Mouse (Mus musculus) hindbrain, embryonic 14.5 days (tissue): ENCODE data around the gene Trp53rkb. TPM values are rescaled to one million over a fixed set of nuclear protein-coding genes. Genes with fewer than 3 reads are reported as not detected.

Experiments
- ATAC-seq: fragments of 200-750 bp; cut with Nextera tagmentation; 2 replicates; pipeline ENCODE4 v1.8.0; 2017; ENCODE audit warnings: moderate number of reproducible peaks, mild to moderate bottlenecking, moderate TSS enrichment, moderate library complexity; ENCODE audit not compliant: low FRiP score
- DNase-seq: peaks from one replicate; pipeline ENCODE4 v3.0.0-alpha.2; 2015; ENCODE audit warnings: low spot score
- H3K27ac ChIP-seq: fragments of 300-500 bp; sonication (generic); 2 replicates; pipeline ENCODE4 v1.5.1; 2014; ENCODE audit warnings: mild to moderate bottlenecking, moderate library complexity
- H3K27me3 ChIP-seq: fragments of 300-500 bp; sonication (generic); 2 replicates; pipeline ENCODE4 v1.6.1; 2014; ENCODE audit warnings: mild to moderate bottlenecking, low read length, mixed read lengths; ENCODE audit not compliant: control insufficient read depth, insufficient read depth
- H3K36me3 ChIP-seq: fragments of 300-500 bp; sonication (generic); replicated peaks from 2 replicates; pipeline ENCODE4 v1.6.1; 2014; ENCODE audit not compliant: control insufficient read depth, insufficient read depth
- H3K4me1 ChIP-seq: fragments of 300-500 bp; sonication (generic); replicated peaks from 2 replicates; pipeline ENCODE4 v1.6.1; 2014; ENCODE audit warnings: antibody characterized with exemption, low read length, mixed read lengths; ENCODE audit not compliant: control insufficient read depth, insufficient read depth
- H3K4me2 ChIP-seq: fragments of 300-500 bp; sonication (generic); replicated peaks from 2 replicates; pipeline ENCODE4 v1.6.1; 2014; ENCODE audit warnings: mild to moderate bottlenecking, moderate library complexity
- H3K4me3 ChIP-seq: fragments of 300-500 bp; sonication (generic); replicated peaks from 2 replicates; pipeline ENCODE4 v1.5.1; 2014; ENCODE audit warnings: mild to moderate bottlenecking, low read length
- H3K9ac ChIP-seq: fragments of 300-500 bp; sonication (generic); 2 replicates; pipeline ENCODE4 v1.6.1; 2014
- H3K9me3 ChIP-seq: fragments of 300-500 bp; sonication (generic); 2 replicates; pipeline ENCODE4 v1.6.1; 2016; ENCODE audit warnings: low read length; ENCODE audit not compliant: control insufficient read depth
- WGBS: fragments of 180-500 bp; shearing (Covaris S2); extraction: QIAGEN DNeasy Blood & Tissue Kit; methylation state at CpG from one replicate; pipeline ENCODE4 v1.1.7; 2014; 5-methylcytosine and 5-hydroxymethylcytosine counted together
- polyA plus RNA-seq: library from polyadenylated mRNA; unstranded; fragments of >200 nt; fragmentation: Nextera tagmentation; extraction: Ambion mirVana; gene quantifications from 2 replicates; pipeline ENCODE4 v1.2.1, GENCODE M21; 2014

Gene Trp53rkb
- polyA plus RNA-seq, 1 experiment from 2014 or later = 9.7 TPM

DNA sequence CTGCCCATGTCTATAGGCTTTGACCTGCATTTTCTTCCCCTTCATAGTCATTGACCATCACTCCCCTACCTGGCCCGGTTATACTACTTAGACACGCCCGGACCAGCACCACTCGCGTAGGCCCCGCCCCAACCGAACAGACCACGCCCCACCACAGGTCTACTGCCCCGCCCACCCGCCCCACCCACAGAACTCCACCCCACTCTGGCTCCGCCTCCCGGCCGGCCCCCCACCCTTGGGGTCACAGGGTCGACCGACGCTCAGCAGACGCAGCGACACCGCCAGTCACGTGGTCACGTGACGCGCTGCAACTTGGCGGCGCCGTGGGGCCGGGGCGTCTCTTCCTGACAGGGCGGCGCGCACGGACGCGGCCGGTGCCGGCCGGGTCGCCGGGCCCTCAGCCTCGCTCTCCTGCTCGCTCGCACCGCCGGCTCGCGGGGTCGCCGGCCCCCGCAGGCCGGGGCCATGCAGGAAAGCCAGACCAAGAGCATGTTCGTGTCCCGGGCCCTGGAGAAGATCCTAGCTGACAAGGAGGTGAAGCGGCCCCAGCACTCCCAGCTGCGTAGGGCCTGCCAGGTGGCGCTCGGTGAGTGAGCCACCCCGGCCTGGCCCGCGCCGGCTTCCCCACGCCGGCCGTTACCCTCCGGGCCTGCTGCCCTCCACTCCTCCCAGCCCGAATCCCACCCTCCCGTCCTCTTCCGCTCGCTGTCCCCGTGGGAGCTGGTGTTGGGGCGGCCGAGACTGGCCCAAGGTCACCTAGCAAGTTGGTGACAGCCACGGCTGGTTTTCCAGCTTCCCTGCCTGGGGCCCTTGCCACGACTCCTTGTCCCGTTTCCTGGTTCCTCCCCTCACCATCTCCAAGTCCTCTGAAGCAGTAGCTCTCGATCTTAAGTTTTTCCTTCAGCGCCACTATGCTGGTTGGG lies 13.2 kb downstream of the Trp53rkb start, which contains the start of gene Arfgef2:
Gene Arfgef2, plus strand, starts transcription at position 339 of the 923 bp plus-strand sequence.
- peak within 1 kb of the TSS; percentile 62 for H3K4me3 ChIP-seq
- 0 out of 2 replicates have a peak, but pooled peaks cover 3% of the 10 kb centered on the region for H3K4me1 ChIP-seq
- peak within 1 kb of the TSS; percentile 61 for H3K4me2 ChIP-seq
- WGBS = under 1% methylated on average over 70 of the region's 76 CpGs
- ATAC-seq (peak; percentile 82), DNase-seq (peak; percentile 75)
- no peaks in the 10 kb centered on the region for H3K36me3 ChIP-seq
- H3K9ac ChIP-seq = peak within 1 kb of the TSS; percentile 66
- no peaks in the 10 kb centered on the region for H3K9me3 ChIP-seq
- peak within 1 kb of the TSS; percentile 48 for H3K27ac ChIP-seq
- no peaks in the 10 kb centered on the region for H3K27me3 ChIP-seq

DNA sequence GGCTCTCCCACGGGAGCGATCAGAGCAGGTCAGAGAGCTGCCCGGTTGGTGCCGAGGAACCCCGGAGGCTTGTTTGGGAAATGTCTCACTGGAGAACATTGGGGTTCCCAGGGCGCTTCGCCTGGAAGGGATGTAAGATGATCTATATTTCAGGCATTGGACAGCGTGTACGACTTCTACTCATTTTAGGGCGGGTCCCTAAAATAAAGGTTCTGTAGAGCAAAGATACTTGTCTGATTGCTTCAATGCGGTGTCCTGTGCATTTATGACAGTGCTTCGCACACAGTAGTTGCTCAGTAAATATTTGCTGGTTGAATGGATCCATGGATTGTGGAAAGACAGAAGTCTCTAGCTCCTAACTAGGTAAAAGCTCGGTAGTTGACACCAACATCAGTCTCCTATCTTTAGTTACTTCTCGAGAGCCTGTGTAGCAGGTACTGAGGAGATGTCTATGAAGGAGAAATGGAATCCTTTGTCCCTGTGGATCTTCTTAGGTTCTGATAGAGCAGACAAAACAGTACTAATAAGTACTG lies 13.9 kb downstream of the Trp53rkb start:
- H3K4me3 ChIP-seq = peak overlapping the region; percentile 62
- 29% methylated on average over 14 of the region's 14 CpGs for WGBS
- H3K4me1 ChIP-seq = 0 out of 2 replicates have a peak, but pooled peaks cover 3% of the 10 kb centered on the region

GRCm38 (mm10) chr2:166806813-166807212 lies 14.5 kb downstream of the Trp53rkb start:
- H3K9ac ChIP-seq = no peak overlapping the region
- ATAC-seq = no peak
- 89% methylated on average over 6 of the region's 6 CpGs for WGBS

More for the DNA sequence above, 13.9 kb downstream of the Trp53rkb start:
- Histone ChIP-seq H3K9ac (peak overlapping the region; percentile 66), H3K9me3 (no peaks in the 10 kb centered on the region), H3K4me2 (peak overlapping the region; percentile 61), H3K27me3 (no peaks in the 10 kb centered on the region), H3K36me3 (no peaks in the 10 kb centered on the region), H3K27ac (no peak overlapping the region)
- no peak for DNase-seq
- no peak for ATAC-seq

DNA sequence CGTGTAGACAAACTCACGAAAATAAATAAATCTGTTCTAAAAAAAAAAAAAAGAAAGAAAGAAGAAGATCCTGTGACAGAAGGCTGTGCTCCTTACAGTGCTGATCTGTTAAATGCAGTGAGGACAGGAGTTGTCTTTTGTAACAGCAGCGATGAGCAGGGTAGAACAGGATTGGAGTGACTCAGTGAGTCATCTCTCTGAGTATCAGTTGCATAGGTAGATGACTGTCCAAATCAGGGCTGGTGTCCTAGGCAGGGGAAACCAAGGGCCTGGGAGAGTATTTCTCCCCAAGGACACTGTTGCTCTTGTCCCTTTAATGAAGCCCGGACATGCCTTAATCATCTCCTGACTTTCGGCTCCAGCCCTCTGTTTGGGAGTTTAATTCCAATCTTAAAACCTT lies 17.2 kb downstream of the Trp53rkb start:
- Histone ChIP-seq H3K9ac (no peak overlapping the region), H3K27ac (no peak overlapping the region), H3K4me3 (no peak overlapping the region), H3K9me3 (no peaks in the 10 kb centered on the region), H3K4me2 (no peak overlapping the region), H3K4me1 (0 out of 2 replicates have a peak, but pooled peaks cover 3% of the 10 kb centered on the region), H3K36me3 (no peaks in the 10 kb centered on the region), H3K27me3 (no peaks in the 10 kb centered on the region)
- WGBS = 92% methylated on average over 5 of the region's 5 CpGs
- ATAC-seq (no peak), DNase-seq (no peak)

More at GRCm38 (mm10) chr2:166806813-166807212, 14.5 kb downstream of the Trp53rkb start:
- H3K27ac ChIP-seq = no peak overlapping the region
- no peaks in the 10 kb centered on the region for H3K36me3 ChIP-seq
- H3K27me3 ChIP-seq = no peaks in the 10 kb centered on the region
- H3K9me3 ChIP-seq = no peaks in the 10 kb centered on the region
- 0 out of 2 replicates have a peak, but pooled peaks cover 3% of the 10 kb centered on the region for H3K4me1 ChIP-seq
- H3K4me3 ChIP-seq = no peak overlapping the region
- H3K4me2 ChIP-seq = peak overlapping the region; percentile 61; the same call in 1 of the 2 replicates
- no peak for DNase-seq

DNA sequence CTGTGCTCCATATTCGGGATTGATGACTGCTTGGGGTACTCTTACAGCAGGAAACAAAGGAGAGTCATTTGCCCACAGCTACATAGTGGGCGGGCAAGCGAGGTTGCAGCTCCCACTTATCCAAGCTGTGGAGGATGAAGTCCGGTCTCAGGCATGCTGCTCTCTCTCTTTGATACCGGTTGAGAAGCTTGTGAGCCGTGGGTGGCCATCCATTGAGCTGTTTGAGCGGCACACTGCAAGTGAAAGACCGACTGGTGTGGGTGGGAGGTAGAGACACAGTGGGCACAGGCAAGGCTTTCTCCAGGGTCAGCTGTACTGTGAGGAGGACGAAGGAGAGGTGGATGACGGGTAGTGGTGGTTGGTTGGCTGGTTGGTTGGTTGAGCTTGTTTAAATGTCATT lies 18.5 kb downstream of the Trp53rkb start:
- WGBS = 80% methylated on average over 10 of the region's 10 CpGs
- Histone ChIP-seq H3K9ac (no peak overlapping the region), H3K4me1 (0 out of 2 replicates have a peak, but pooled peaks cover 3% of the 10 kb centered on the region), H3K4me2 (no peak overlapping the region), H3K27me3 (no peaks in the 10 kb centered on the region), H3K27ac (no peak overlapping the region), H3K4me3 (no peak overlapping the region), H3K9me3 (no peaks in the 10 kb centered on the region), H3K36me3 (no peaks in the 10 kb centered on the region)
- no peak for DNase-seq
- ATAC-seq = no peak

DNA sequence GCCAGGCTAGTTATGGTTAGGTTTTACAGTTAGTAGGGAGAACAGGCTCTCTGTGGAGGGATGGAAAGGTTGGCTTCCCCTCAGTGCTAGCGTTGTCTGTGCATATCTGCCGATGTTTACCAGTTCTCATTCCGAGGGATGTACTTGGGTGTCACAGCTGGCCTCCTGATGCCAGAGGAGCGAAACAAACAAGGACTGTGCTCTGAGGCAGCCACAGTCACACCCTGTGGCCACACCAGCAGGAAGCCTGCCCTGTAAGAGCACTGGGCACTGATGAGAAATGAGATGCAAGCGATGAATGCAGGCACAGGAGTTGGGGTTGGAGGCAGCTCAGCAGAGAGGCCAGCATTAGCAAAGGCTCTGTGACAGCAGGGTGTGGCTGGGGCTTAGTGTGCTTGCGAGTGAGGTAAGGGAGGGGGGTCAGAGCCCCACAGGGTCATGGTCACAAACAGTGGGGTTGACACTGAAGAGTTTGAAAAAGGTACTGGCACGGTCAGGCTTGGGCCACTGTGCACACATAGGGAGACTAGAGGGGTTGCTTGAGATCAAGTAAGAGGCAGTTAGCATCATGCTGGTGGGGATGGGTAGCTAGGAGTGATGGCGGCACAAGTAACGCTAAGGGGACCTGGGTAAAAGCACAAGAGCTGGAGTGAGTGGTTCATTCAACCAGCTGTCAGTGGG lies 26.3 kb downstream of the Trp53rkb start:
- Histone ChIP-seq H3K4me3 (no peak overlapping the region), H3K4me2 (no peak overlapping the region), H3K4me1 (no peaks in the 10 kb centered on the region), H3K27me3 (no peaks in the 10 kb centered on the region), H3K27ac (no peak overlapping the region), H3K36me3 (no peaks in the 10 kb centered on the region), H3K9ac (no peak overlapping the region), H3K9me3 (no peaks in the 10 kb centered on the region)
- DNase-seq = no peak
- ATAC-seq = no peak
- 84% methylated on average over 9 of the region's 9 CpGs for WGBS

- Histone ChIP-seq H3K9ac (no peak overlapping the region), H3K27ac (no peak overlapping the region), H3K4me1 (no peaks in the 10 kb centered on the region), H3K4me3 (no peak overlapping the region), H3K36me3 (no peaks in the 10 kb centered on the region), H3K4me2 (no peak overlapping the region), H3K9me3 (no peaks in the 10 kb centered on the region), H3K27me3 (no peaks in the 10 kb centered on the region)
- DNase-seq (no peak), ATAC-seq (no peak)
- WGBS = 91% methylated on average over 8 of the region's 8 CpGs
Observed at GRCm38 (mm10) chr2:166819849-166820248, 27.5 kb downstream of the Trp53rkb start.

GRCm38 (mm10) chr2:166820844-166821243 lies 28.5 kb downstream of the Trp53rkb start:
- ATAC-seq = no peak
- no peak overlapping the region for H3K4me3 ChIP-seq

DNA sequence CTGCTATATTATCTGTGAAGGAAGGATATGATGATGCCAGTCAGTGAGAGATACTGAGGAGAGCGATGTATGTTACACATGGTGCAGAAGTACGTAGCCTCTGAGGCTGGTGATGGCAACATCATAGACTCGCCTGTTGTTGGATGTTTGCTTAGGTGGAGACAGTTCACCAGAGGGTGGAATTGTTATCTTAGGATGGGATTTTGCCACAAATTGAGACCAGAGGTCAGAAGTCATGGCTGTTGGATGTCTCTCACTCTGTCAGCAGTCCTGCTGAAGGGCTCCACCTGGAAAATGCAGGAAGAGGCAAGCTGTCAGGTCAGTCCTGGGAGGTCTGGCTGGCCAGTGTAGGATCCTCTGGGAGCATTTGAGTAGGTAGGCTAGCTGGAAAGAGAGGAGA lies 29.1 kb downstream of the Trp53rkb start:
- Histone ChIP-seq H3K4me2 (no peak overlapping the region), H3K27ac (no peak overlapping the region), H3K4me1 (no peaks in the 10 kb centered on the region), H3K9me3 (no peaks in the 10 kb centered on the region), H3K9ac (no peak overlapping the region), H3K27me3 (no peaks in the 10 kb centered on the region), H3K36me3 (no peaks in the 10 kb centered on the region), H3K4me3 (no peak overlapping the region)
- WGBS = 91% methylated on average over 3 of the region's 3 CpGs
- ATAC-seq (no peak), DNase-seq (no peak)

More at GRCm38 (mm10) chr2:166820844-166821243, 28.5 kb downstream of the Trp53rkb start:
- Histone ChIP-seq H3K9ac (no peak overlapping the region), H3K4me2 (no peak overlapping the region), H3K27me3 (no peaks in the 10 kb centered on the region), H3K27ac (no peak overlapping the region), H3K9me3 (no peaks in the 10 kb centered on the region), H3K4me1 (no peaks in the 10 kb centered on the region), H3K36me3 (no peaks in the 10 kb centered on the region)
- WGBS = 71% methylated on average over 2 of the region's 2 CpGs
- no peak for DNase-seq
